Mouse (Mus musculus) heart, postnatal 0 days (tissue): ENCODE measurements around the gene N4bp2l1.

Source experiments
- CTCF ChIP-seq: IDR thresholded peaks from 2 replicates; pipeline ENCODE4 v1.5.1; 2016; ENCODE audit warnings: antibody characterized with exemption, control low read depth, low read depth
- EP300 ChIP-seq: IDR thresholded peaks from 2 replicates; pipeline ENCODE4 v1.6.1; 2016; ENCODE audit warnings: antibody characterized with exemption, low read depth

- TF ChIP-seq CTCF (no peak), EP300 (no peak)
Measured at GRCm38 (mm10) chr5:150564426-150564825, 32.6 kb downstream of the N4bp2l1 start.
